ENCODE assay signal across 12 mouse cellular contexts in genomic region chr9:77386751-77387150, GRCm38 (mm10). TPM values are rescaled to one million over a fixed set of nuclear protein-coding genes. Genes with fewer than 3 reads are reported as not detected.
A peak's percentile ranks its signal among the peaks of the same experiment; 100 is the strongest.
DNase-seq lines count a peak whose midpoint lies in the region; ATAC-seq and TF ChIP-seq lines count a peak whose summit lies in the region.
"Had no signal": no experiment of that assay in that cellular context is flagged by ENCODE, and none has a peak within 500 bp of the region (broad histone marks: within the 10 kb centered on the region; RNA-seq: fewer than 3 reads in every experiment).

No protein-coding gene starts in this region.

- TF ChIP-seq CTCF in hindbrain, postnatal 0 days (IDR thresholded peaks at IDR 0.05; ENCODE audit: low read depth): peak; percentile 65

- H3K27me3 ChIP-seq in hindbrain, postnatal 0 days (ENCODE audit: insufficient read depth, low read length): no peaks in the 10 kb centered on the region
- H3K27me3 ChIP-seq in hindbrain, embryonic 12.5 days: no peaks in the 10 kb centered on the region
- H3K27me3 ChIP-seq: limb, embryonic 13.5 days had no signal

- 45% methylated on average over 1 of the region's 1 CpGs for WGBS in hindbrain, postnatal 0 days
- WGBS in hindbrain, embryonic 12.5 days: 35% methylated on average over 1 of the region's 1 CpGs

- ATAC-seq in hindbrain, postnatal 0 days: no peak
- no peak for ATAC-seq in hindbrain, embryonic 12.5 days (ENCODE audit: low FRiP score)

- peak; percentile 68 for DNase-seq in hindbrain, postnatal 0 days (ENCODE audit: low spot score)
- peak; percentile 8 for DNase-seq in testis, postnatal 10 days (ENCODE audit: low spot score)
- DNase-seq in testis, postnatal 14 days (ENCODE audit: low spot score): no peak
- DNase-seq in c-Kit-positive CD71-positive TER-119-negative erythroid progenitor cells, embryonic 14.5 days (ENCODE audit: low read depth): peak; percentile 16
- no peak for DNase-seq in urinary bladder, adult 2 months (ENCODE audit: low spot score)
- DNase-seq in adrenal gland, postnatal 14 days: no peak
- DNase-seq: adrenal gland, adult 2 months; kidney, postnatal 36 days; thymus, postnatal 4 days had no signal

- H3K9me3 ChIP-seq in hindbrain, postnatal 0 days (ENCODE audit: low read length): no peaks in the 10 kb centered on the region
- no peaks in the 10 kb centered on the region for H3K9me3 ChIP-seq in hindbrain, embryonic 12.5 days (replicated peaks)
- H3K9me3 ChIP-seq: limb, embryonic 13.5 days had no signal

- H3K9ac ChIP-seq in hindbrain, postnatal 0 days (replicated peaks; ENCODE audit: low read length): no peak overlapping the region
- H3K9ac ChIP-seq in hindbrain, embryonic 12.5 days: no peak overlapping the region
- H3K9ac ChIP-seq: limb, embryonic 13.5 days had no signal

- H3K36me3 ChIP-seq in hindbrain, postnatal 0 days (ENCODE audit: insufficient read depth, low read length): no peaks in the 10 kb centered on the region
- no peaks in the 10 kb centered on the region for H3K36me3 ChIP-seq in hindbrain, embryonic 12.5 days
- H3K36me3 ChIP-seq: limb, embryonic 13.5 days had no signal

- H3K4me2 ChIP-seq in hindbrain, postnatal 0 days (ENCODE audit: low read depth, low read length): no peak overlapping the region
- H3K4me2 ChIP-seq in hindbrain, embryonic 12.5 days (replicated peaks): no peak overlapping the region
- H3K4me2 ChIP-seq: heart, embryonic 11.5 days; limb, embryonic 13.5 days had no signal

- H3K4me3 ChIP-seq in hindbrain, postnatal 0 days (ENCODE audit: low read length): no peak overlapping the region
- H3K4me3 ChIP-seq in hindbrain, embryonic 12.5 days: no peak overlapping the region
- H3K4me3 ChIP-seq: limb, embryonic 13.5 days had no signal

- no peaks in the 10 kb centered on the region for H3K4me1 ChIP-seq in hindbrain, postnatal 0 days (ENCODE audit: insufficient read depth, low read length)
- no peaks in the 10 kb centered on the region; the same call in 1 of the 2 replicates for H3K4me1 ChIP-seq in hindbrain, embryonic 12.5 days

- H3K27ac ChIP-seq in hindbrain, postnatal 0 days: no peak overlapping the region
- no peak overlapping the region for H3K27ac ChIP-seq in hindbrain, embryonic 12.5 days
- H3K27ac ChIP-seq: limb, embryonic 13.5 days had no signal

RNA-seq across cellular contexts. Expression of gene Mlip, which starts 34.0 kb away (rescaled TPM):
- total RNA-seq in hindbrain, postnatal 0 days (2014; rRNA removed): 1.3 and 2.5 TPM in 2 replicates
- polyA plus RNA-seq in hindbrain, postnatal 0 days (2015; fragmentation: Nextera tagmentation; extraction: Ambion mirVana): 2.1 and 3.3 TPM in 2 replicates
- 0.26 and 1.3 TPM in 2 replicates for polyA plus RNA-seq in hindbrain, embryonic 12.5 days (2016; fragmentation: Nextera tagmentation; extraction: Ambion mirVana)
- 0.88 and 1.1 TPM in 2 replicates for polyA plus RNA-seq in urinary bladder, adult 2 months (2012; rRNA removed)
- 0.94 and 1.0 TPM in 2 replicates for total RNA-seq in adrenal gland, postnatal 14 days (2021)
- polyA plus RNA-seq: adrenal gland, adult 2 months had no signal

Comparison
In these comparisons a context has a peak if more than half of its experiments do, and no peak if none do; other contexts are left out.
1. DNase-seq: peak in hindbrain, postnatal 0 days (single experiment), testis, postnatal 10 days (single experiment) and c-Kit-positive CD71-positive TER-119-negative erythroid progenitor cells, embryonic 14.5 days (single experiment); none in testis, postnatal 14 days (single experiment), urinary bladder, adult 2 months (single experiment) and adrenal gland, postnatal 14 days (single experiment).